Mouse (Mus musculus) kidney, adult 10 weeks (tissue): Measurements from ENCODE around the gene Gpr139. TPM values are rescaled to one million over a fixed set of nuclear protein-coding genes. Genes with fewer than 3 reads are reported as not detected.

Experiments
- polyA plus RNA-seq: library from polyadenylated mRNA; stranded (reverse); fragments of 350-450 nt; fragmentation: Illumina TruSeq; extraction: RNeasy Lipid Tissue Mini Kit (QIAGEN cat#74804); gene quantifications from one replicate; pipeline ENCODE4 v1.2.3, GENCODE M21; 2014; ENCODE audit warnings: low read depth, low replicate concordance

Gpr139 gene
- not detected for polyA plus RNA-seq

GRCm38 (mm10) chr7:119184341-119185143 is at the start of gene Gpr139:
Gene Gpr139 (minus strand): TSS chr7:119184603.

Other genes with a start within 250 kb of the Gpr139 start
- gene Gprc5b, start 189.4 kb downstream of the Gpr139 start, polyA plus RNA-seq = 4.8 TPM